ENCODE assay signal across 8 mouse cellular contexts in the genomic region with DNA sequence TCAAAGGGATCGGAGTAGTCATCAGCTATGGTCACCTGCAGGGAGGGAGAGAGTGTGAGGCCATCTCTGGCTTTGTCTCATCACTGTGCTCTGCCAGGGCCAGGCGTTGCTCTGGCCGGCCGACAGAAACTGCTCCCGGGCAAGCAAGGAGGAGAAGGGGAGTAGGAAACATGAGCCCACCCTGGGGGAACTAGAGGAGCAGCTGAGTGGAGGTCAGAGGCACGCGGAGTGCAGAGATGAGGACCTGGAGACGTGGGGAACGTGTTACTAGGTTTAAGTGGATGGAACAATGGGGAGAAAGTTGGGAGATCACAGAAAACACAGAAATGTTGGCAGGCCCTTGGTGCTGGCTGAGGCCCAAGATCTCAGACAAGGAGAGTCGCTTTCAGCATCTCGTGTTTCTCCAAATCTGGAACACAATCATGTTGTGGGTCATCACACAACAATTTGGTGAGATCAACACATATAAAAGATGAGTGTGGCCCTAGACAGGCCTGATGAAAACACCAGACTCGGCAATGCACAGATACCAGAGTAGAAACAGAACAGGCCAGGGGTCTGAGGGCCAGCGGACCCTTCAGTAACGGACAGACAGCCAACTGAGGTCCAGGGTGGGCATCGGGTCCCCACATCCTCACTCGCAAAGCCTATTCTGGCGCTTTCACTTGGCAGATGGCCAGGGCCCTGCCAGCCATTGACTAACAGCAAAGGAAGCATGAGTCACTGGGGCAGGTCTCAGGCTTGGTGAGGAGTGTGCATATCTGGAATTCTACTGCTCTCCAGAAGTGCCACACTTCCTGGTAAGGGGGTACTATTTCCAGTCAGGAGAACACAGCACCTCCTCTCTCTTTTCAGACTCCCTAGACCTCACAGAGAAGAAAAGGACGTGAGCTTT. TPM values are rescaled to one million over a fixed set of nuclear protein-coding genes. Genes with fewer than 3 reads are reported as not detected.
A peak's percentile ranks its signal among the peaks of the same experiment; 100 is the strongest.
DNase-seq lines count a peak whose midpoint lies in the region; ATAC-seq and TF ChIP-seq lines count a peak whose summit lies in the region.

No protein-coding gene starts in this region.

- TF ChIP-seq POLR2A in myocyte (IDR thresholded peaks at IDR 0.05; ENCODE audit: insufficient read length, low read depth): peak; percentile 23

- no peaks in the 10 kb centered on the region; the same call in 1 of the 2 replicates for H3K27me3 ChIP-seq in hindbrain, embryonic 15.5 days
- no peaks in the 10 kb centered on the region for H3K27me3 ChIP-seq in liver, embryonic 11.5 days (replicated peaks; ENCODE audit: control insufficient read depth, insufficient read depth, low read length)
- no peaks in the 10 kb centered on the region for H3K27me3 ChIP-seq in myocyte (ENCODE audit: control insufficient read depth, insufficient read depth, insufficient read length)

- H3K9me3 ChIP-seq in hindbrain, embryonic 15.5 days: no peaks in the 10 kb centered on the region
- no peaks in the 10 kb centered on the region for H3K9me3 ChIP-seq in liver, embryonic 11.5 days (ENCODE audit: control insufficient read depth, low read length)

- WGBS in hindbrain, embryonic 15.5 days: 22% methylated on average over 18 of the region's 18 CpGs
- WGBS in liver, embryonic 11.5 days: 58% methylated on average over 18 of the region's 18 CpGs

- peaks cover 64% of the 10 kb centered on the region for H3K4me1 ChIP-seq in hindbrain, embryonic 15.5 days (replicated peaks)
- peaks cover 76% of the 10 kb centered on the region for H3K4me1 ChIP-seq in liver, embryonic 11.5 days (replicated peaks; ENCODE audit: control insufficient read depth, insufficient read depth, low read length)

- H3K9ac ChIP-seq in hindbrain, embryonic 15.5 days: no peak overlapping the region
- no peak overlapping the region; the same call in 1 of the 2 replicates for H3K9ac ChIP-seq in liver, embryonic 11.5 days (ENCODE audit: low read depth, low read length)

- ATAC-seq in hindbrain, embryonic 15.5 days (ENCODE audit: low FRiP score, low read depth): peak; percentile 16; the same call in 1 of the 2 replicates
- no peak; the same call in 1 of the 2 replicates for ATAC-seq in liver, embryonic 11.5 days (replicated peaks; ENCODE audit: low FRiP score)
- no peak for ATAC-seq in erythroid progenitor cell, adult 5-6 weeks (replicated peaks; ENCODE audit: low FRiP score, poor library complexity, severe bottlenecking)

- H3K36me3 ChIP-seq in hindbrain, embryonic 15.5 days: no peaks in the 10 kb centered on the region
- no peaks in the 10 kb centered on the region; the same call in 1 of the 2 replicates for H3K36me3 ChIP-seq in liver, embryonic 11.5 days (ENCODE audit: control insufficient read depth, insufficient read depth, low read length)
- peaks cover 6% of the 10 kb centered on the region for H3K36me3 ChIP-seq in myocyte (ENCODE audit: control insufficient read depth, insufficient read depth)

- H3K27ac ChIP-seq in hindbrain, embryonic 15.5 days (replicated peaks): peak overlapping the region; percentile 4; the same call in 1 of the 2 replicates
- peak overlapping the region; percentile 52 for H3K27ac ChIP-seq in liver, embryonic 11.5 days (ENCODE audit: low read depth, low read length)

- peak; percentile 61 for DNase-seq in embryo, embryonic 10 days (ENCODE audit: low spot score)
- DNase-seq in embryo, embryonic 9.5 days (ENCODE audit: extremely low spot score): no peak
- DNase-seq in cerebellum, adult 8-10 months: peak; percentile 23
- peak; percentile 74 for DNase-seq in gastrocnemius, postnatal 10 days
- DNase-seq in liver, embryonic 11.5 days (ENCODE audit: low spot score): no peak

- H3K4me2 ChIP-seq in hindbrain, embryonic 15.5 days: no peak overlapping the region
- peak overlapping the region; percentile 0 for H3K4me2 ChIP-seq in liver, embryonic 11.5 days
- peak overlapping the region; percentile 86 for H3K4me2 ChIP-seq in myocyte (ENCODE audit: low read depth)

- H3K79me2 ChIP-seq in myocyte (ENCODE audit: control insufficient read depth, insufficient read depth): peaks cover 71% of the 10 kb centered on the region

- H3ac ChIP-seq in myocyte (ENCODE audit: control insufficient read depth, insufficient read length): no peak overlapping the region

- no peak overlapping the region for H3K4me3 ChIP-seq in hindbrain, embryonic 15.5 days
- no peak overlapping the region for H3K4me3 ChIP-seq in liver, embryonic 11.5 days (ENCODE audit: low read depth, low read length)
- H3K4me3 ChIP-seq in myocyte: peak overlapping the region; percentile 20

TF ChIP-seq in myocyte, 11 proteins besides CTCF, POLR2A, EP300 and RAD21:
- peak; percentile 14 for TF ChIP-seq TCF3 (IDR thresholded peaks at IDR 0.05; ENCODE audit: insufficient read length, low read depth)
- TF ChIP-seq POLR2AphosphoS2 (IDR thresholded peaks at IDR 0.05; ENCODE audit: insufficient read length, low read depth): no peak
- no peak for TF ChIP-seq E2F4 (IDR thresholded peaks at IDR 0.05; ENCODE audit: insufficient read depth)
- TF ChIP-seq TCF12 (IDR thresholded peaks at IDR 0.05; ENCODE audit: insufficient read depth, poor library complexity, severe bottlenecking): no peak
- 0 out of 2 replicates have a peak, but pooled peaks have one; percentile 14 for TF ChIP-seq CEBPB (IDR thresholded peaks at IDR 0.05; ENCODE audit: insufficient read depth, poor library complexity, severe bottlenecking)
- no peak for TF ChIP-seq USF1 (IDR thresholded peaks at IDR 0.05; ENCODE audit: low read depth)
- TF ChIP-seq MYOG (IDR thresholded peaks at IDR 0.05; ENCODE audit: control insufficient read depth in 1 of 3, insufficient read depth in 1 of 3, insufficient read length in 2 of 3, low read depth in 2 of 3): peak in 1 of 3 experiments; percentile 56
- TF ChIP-seq MYOD1 (IDR thresholded peaks at IDR 0.05; ENCODE audit: control insufficient read depth in 1 of 3, insufficient read length in 2 of 3, low read depth in 2 of 3): peak in 1 of 3 experiments; percentile 53
- TF ChIP-seq REST (IDR thresholded peaks at IDR 0.05; ENCODE audit: insufficient read depth, insufficient read length): no peak
- no peak for TF ChIP-seq MAX (IDR thresholded peaks at IDR 0.05; ENCODE audit: low read depth)
- no peak for TF ChIP-seq SRF (IDR thresholded peaks at IDR 0.05; ENCODE audit: control insufficient read depth, insufficient read length, low read depth)

RNA-seq across cellular contexts. Expression of gene Shb, which starts 42.9 kb away (rescaled TPM):
- total RNA-seq in gastrocnemius, postnatal 10 days (2021): 10 to 100 TPM in 1 of 2 experiments, 1 to 10 TPM in 1; 9.3 to 12.5 TPM
- 5.4 and 7.2 TPM in 2 replicates for polyA plus RNA-seq in hindbrain, embryonic 15.5 days (2015; fragmentation: Nextera tagmentation; extraction: Ambion mirVana)
- 6.1 and 6.2 TPM in 2 replicates for polyA plus RNA-seq in liver, embryonic 11.5 days (2014; fragmentation: Nextera tagmentation; extraction: Ambion mirVana)
- 46.3 TPM for polyA plus RNA-seq in myocyte (2012; fragmentation: generic; extraction: Trizol)
- 1.3 TPM in 1 of 2 replicates, not detected in the other for total RNA-seq in erythroid progenitor cell, adult 5-6 weeks (2015; ENCODE audit: low replicate concordance)
- total RNA-seq in erythroid progenitor cell, adult 5-6 weeks (2017; ENCODE audit: low replicate concordance): 1.5 and 6.5 TPM in 2 replicates

Comparison
In these comparisons a context has a peak if more than half of its experiments do, and no peak if none do; other contexts are left out.
1. DNase-seq: peak in embryo, embryonic 10 days (single experiment), cerebellum, adult 8-10 months (single experiment) and gastrocnemius, postnatal 10 days (single experiment); none in embryo, embryonic 9.5 days (single experiment) and liver, embryonic 11.5 days (single experiment).